Mouse (Mus musculus): ENCODE measurements around the gene Ints6l. TPM values are rescaled to one million over a fixed set of nuclear protein-coding genes. Genes with fewer than 3 reads are reported as not detected.

Gene Ints6l
- polyA plus RNA-seq (2012; rRNA removed) = 66.9 and 83.0 TPM in 2 replicates

GRCm38 (mm10) chrX:56454671-56455371 lies at the start of gene Ints6l:
Ints6l (plus strand) TSS chrX:56454857.

GRCm38 (mm10) chrX:56447524-56448015 lies 7.1 kb upstream of the Ints6l start, which contains the start of gene Gm2174:
Gm2174 (plus strand) TSS chrX:56447965.

GRCm38 (mm10) chrX:56524442-56524841 lies 69.8 kb downstream of the Ints6l start, which contains the start of gene Gm10477:
Gm10477 (plus strand) TSS chrX:56524742.

GRCm38 (mm10) chrX:56549506-56549905 lies 94.8 kb downstream of the Ints6l start, which contains the start of gene Gm648:
Gm648 (minus strand) TSS chrX:56549606.

Other genes with a start within 250 kb of the Ints6l start
- gene Gm773, start 242.0 kb upstream of the Ints6l start, polyA plus RNA-seq (2012; rRNA removed) = not detected in 2 replicates
- gene Zfp449, start 108.5 kb upstream of the Ints6l start, polyA plus RNA-seq (2012; rRNA removed) = 3.4 and 5.0 TPM in 2 replicates
- 2.9 and 4.4 TPM in 2 replicates for gene Smim10l2a, start 80.3 kb upstream of the Ints6l start, polyA plus RNA-seq (2012; rRNA removed)
- gene Gm2174, start 6.9 kb upstream of the Ints6l start, polyA plus RNA-seq (2012; rRNA removed) = not detected in 2 replicates
- gene Gm10477, start 69.9 kb downstream of the Ints6l start, polyA plus RNA-seq (2012; rRNA removed) = not detected in 2 replicates
- gene Gm648, start 94.7 kb downstream of the Ints6l start, polyA plus RNA-seq (2012; rRNA removed) = 0.06 and 0.14 TPM in 2 replicates
- 13.4 and 32.0 TPM in 2 replicates for gene Mmgt1, start 143.2 kb downstream of the Ints6l start, polyA plus RNA-seq (2012; rRNA removed)
- gene Slc9a6, start 154.9 kb downstream of the Ints6l start, polyA plus RNA-seq (2012; rRNA removed) = 22.5 and 22.8 TPM in 2 replicates